Mouse (Mus musculus) spleen, adult 2 months (tissue): ENCODE measurements around the gene Snx19. TPM values are rescaled to one million over a fixed set of nuclear protein-coding genes. Genes with fewer than 3 reads are reported as not detected.

Experiments used
- DNase-seq, 2 experiments: peaks; one replicate each; pipeline versions ENCODE4 v3.0.0 to v3.0.0-alpha.2; 2012 to 2021; ENCODE audit warnings: low spot score in 2 of 2, low read depth in 1 of 2
- H3K27ac ChIP-seq: fragments of 200-500 bp; 2 replicates; pipeline ENCODE4 v1.5.1; 2012; ENCODE audit warnings: low read length, inconsistent platforms; ENCODE audit not compliant: insufficient read depth
- H3K27me3 ChIP-seq: fragments of 200-500 bp; 2 replicates; pipeline ENCODE4 v1.6.1; 2012; ENCODE audit warnings: mild to moderate bottlenecking, moderate library complexity, low read length, inconsistent platforms; ENCODE audit not compliant: control insufficient read depth, insufficient read depth
- H3K36me3 ChIP-seq: fragments of 200-500 bp; 2 replicates; pipeline ENCODE4 v1.6.1; 2012; ENCODE audit warnings: mild to moderate bottlenecking, low read length, inconsistent platforms; ENCODE audit not compliant: control insufficient read depth, insufficient read depth
- H3K4me1 ChIP-seq: fragments of 200-500 bp; 2 replicates; pipeline ENCODE4 v1.6.1; 2011; ENCODE audit warnings: inconsistent platforms; ENCODE audit not compliant: control insufficient read depth, insufficient read depth, insufficient read length
- H3K4me3 ChIP-seq: fragments of 200-500 bp; 2 replicates; pipeline ENCODE4 v1.5.1; 2011; ENCODE audit warnings: mild to moderate bottlenecking, inconsistent platforms; ENCODE audit not compliant: insufficient read depth, insufficient read length; ENCODE audit errors: extremely low read depth
- CTCF ChIP-seq: fragments of 200-500 bp; IDR thresholded peaks from 2 replicates; pipeline ENCODE4 v1.5.1; 2011; ENCODE audit warnings: mild to moderate bottlenecking, inconsistent platforms; ENCODE audit not compliant: insufficient read depth, insufficient read length, insufficient replicate concordance; ENCODE audit errors: extremely low read depth
- POLR2A ChIP-seq: fragments of 200-500 bp; IDR thresholded peaks from 2 replicates; pipeline ENCODE4 v1.6.1; 2011; ENCODE audit warnings: low read depth, low read length, inconsistent platforms
- WGBS: fragments of 180-500 bp; shearing (Covaris S2); methylation state at CpG from one replicate; pipeline ENCODE4 v1.1.7; 2018; 5-methylcytosine and 5-hydroxymethylcytosine counted together
- polyA plus RNA-seq: library from polyadenylated mRNA; depleted of rRNA; stranded (reverse); fragments of >200 nt; gene quantifications from 2 replicates; pipeline ENCODE4 v1.2.3, GENCODE M21; 2012

Snx19 gene
- polyA plus RNA-seq, 1 experiment: 7.0 TPM

DNA sequence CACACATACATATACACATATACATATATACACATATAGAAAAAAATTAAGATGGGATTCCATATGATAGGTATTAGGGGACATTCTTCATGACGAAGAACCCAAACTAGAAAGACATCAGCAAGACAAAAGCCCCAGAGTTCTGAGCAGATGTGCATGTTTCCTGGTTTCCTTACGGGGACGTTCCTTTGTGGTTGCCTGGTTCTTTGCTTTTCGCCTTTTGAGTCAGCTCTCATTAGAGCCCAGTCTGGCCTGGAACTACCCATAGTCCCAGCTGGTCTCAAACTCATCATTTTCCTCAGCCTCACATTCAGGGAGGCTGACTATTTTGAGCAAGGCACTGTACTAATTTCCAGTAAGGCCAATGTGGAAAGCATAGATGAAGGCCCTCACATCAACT, 7.0 kb downstream of the Snx19 start:
- WGBS: 94% methylated on average over 4 of the region's 4 CpGs
- H3K36me3 ChIP-seq: peaks cover 34% of the 10 kb centered on the region
- TF ChIP-seq POLR2A (no peak), CTCF (no peak)
- H3K4me3 ChIP-seq: no peak overlapping the region
- no peaks in the 10 kb centered on the region for H3K4me1 ChIP-seq
- H3K27me3 ChIP-seq: no peaks in the 10 kb centered on the region
- DNase-seq: no peak
- H3K27ac ChIP-seq: no peak overlapping the region

DNA sequence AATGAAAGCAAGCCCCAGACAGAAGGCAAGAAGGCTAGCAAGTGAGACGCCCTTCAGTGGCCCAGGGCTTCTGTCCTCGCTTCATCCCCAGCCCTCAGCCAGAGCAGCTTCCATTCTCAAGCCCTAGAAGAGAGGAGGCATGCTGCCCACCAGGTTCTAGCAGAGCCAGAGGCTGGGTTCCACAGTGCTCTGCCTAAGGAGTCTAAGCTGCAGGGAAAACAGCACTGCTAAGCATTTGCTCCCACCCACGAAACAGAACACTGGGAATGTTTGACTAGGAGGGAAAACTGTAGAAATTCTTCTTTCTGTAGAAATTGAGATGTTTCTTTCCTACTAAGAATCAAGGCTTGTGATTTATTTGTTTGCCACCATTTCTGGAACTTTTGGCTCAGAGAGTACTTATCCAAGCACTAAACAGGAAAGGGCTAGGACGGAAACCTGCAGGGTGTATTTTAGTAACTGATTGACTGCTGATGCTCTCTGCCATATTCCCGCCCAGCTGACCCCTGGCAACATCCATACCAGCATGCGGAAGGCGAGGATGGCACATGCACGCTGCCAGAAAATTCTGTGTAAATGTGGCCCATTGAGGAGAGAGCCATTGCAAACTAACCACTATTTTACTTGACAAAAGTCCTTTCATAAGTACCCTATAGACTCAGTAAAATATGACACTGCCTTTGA, 9.1 kb downstream of the Snx19 start:
- TF ChIP-seq CTCF: no peak
- TF ChIP-seq POLR2A: no peak
- Histone ChIP-seq H3K4me3 (no peak overlapping the region), H3K27ac (no peak overlapping the region), H3K36me3 (peaks cover 42% of the 10 kb centered on the region), H3K27me3 (no peaks in the 10 kb centered on the region), H3K4me1 (no peaks in the 10 kb centered on the region)
- WGBS: 92% methylated on average over 8 of the region's 8 CpGs
- DNase-seq: no peak

DNA sequence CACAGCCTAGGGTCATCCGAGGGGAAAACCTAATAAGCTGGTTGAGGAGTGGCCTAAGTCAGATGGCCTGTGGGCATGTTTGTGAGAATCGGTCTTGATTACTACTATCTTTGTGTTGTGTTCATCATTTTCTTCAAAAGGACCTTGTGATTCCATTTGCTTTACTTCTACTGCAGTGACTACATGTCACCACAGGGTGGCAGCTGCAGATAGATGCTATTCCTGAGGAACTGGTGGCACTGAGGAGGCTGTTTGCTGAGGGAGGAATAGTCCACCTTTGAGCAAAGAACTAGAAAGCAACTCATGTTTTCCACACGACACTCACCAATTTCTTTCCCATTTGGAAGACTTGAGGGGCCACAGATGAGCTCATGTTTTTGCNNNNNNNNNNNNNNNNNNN, 11.6 kb downstream of the Snx19 start:
- peak in 1 of 2 experiments; percentile 15 for DNase-seq
- no peaks in the 10 kb centered on the region for H3K4me1 ChIP-seq
- H3K27ac ChIP-seq: no peak overlapping the region
- 86% methylated on average over 3 of the region's 3 CpGs for WGBS
- no peaks in the 10 kb centered on the region for H3K27me3 ChIP-seq
- no peak overlapping the region for H3K4me3 ChIP-seq
- peaks cover 32% of the 10 kb centered on the region for H3K36me3 ChIP-seq
- peak; percentile 26; the same call in 1 of the 2 replicates for TF ChIP-seq CTCF
- TF ChIP-seq POLR2A: no peak

DNA sequence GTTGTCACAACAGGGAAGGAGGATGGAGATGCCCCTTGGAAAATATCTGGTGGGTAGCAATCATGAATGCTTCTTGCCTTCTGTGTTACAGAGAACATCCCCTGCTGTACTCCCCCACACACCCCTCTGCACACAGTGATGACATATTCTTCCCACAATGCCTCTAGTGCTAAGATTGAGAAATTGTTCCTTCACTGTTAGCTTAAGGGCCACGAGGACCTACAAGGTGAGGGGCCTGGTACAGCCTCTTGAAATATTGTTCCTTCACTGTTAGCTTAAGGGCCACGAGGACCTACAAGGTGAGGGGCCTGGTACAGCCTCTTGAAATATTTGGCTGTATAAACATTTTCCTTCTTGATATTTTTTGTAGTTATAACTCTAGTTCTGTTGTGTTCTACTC, 14.9 kb downstream of the Snx19 start:
- H3K36me3 ChIP-seq: peaks cover 25% of the 10 kb centered on the region
- TF ChIP-seq CTCF: no peak
- no peak for TF ChIP-seq POLR2A
- 86% methylated on average over 2 of the region's 2 CpGs for WGBS
- no peaks in the 10 kb centered on the region for H3K4me1 ChIP-seq
- no peak for DNase-seq
- H3K4me3 ChIP-seq: no peak overlapping the region
- no peaks in the 10 kb centered on the region for H3K27me3 ChIP-seq
- H3K27ac ChIP-seq: no peak overlapping the region

DNA sequence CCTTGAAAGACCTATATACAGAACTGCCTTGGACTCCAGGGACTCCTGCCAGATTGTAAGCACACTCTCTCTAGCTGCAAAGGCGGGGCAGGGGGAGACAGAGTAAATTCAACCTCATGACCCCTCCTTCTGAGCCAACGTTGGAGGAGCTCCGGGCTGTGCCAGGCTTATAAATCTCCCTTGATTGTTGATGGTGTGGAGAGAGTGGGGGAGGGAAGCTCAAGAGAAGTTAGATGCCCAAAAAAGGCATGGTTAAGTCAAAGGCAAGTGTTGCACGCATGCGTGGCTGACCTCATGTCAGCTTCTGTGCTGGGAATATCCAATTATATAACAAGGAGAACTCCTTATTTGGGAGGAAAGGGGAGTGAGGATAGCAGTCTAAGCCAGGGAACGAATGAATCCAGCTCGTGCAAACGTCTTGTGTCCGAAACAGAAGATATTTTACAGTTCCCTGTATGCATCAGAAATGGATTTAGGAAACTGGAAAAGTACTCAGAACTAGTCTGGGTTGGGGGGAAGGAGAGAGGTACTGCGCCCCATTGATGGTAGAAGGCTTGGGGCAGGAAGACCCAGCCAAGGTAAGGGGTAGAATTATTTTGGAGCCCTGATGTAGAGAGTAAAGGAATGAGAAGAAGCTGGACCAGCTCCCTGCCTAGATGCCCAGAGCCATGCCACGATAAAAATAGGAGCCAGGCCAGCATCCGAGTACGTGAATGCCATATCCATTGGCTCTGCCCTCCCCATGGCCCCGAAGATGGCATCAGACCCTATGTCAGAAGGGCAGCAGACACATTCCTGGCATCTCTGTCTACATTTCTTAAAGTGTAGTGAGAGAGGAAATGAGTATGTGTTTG, 18.6 kb downstream of the Snx19 start:
- Histone ChIP-seq H3K4me1 (no peaks in the 10 kb centered on the region), H3K4me3 (no peak overlapping the region), H3K27ac (no peak overlapping the region; the same call in 1 of the 2 replicates), H3K36me3 (peaks cover 13% of the 10 kb centered on the region), H3K27me3 (no peaks in the 10 kb centered on the region)
- no peak for DNase-seq
- 92% methylated on average over 14 of the region's 14 CpGs for WGBS
- TF ChIP-seq POLR2A (no peak), CTCF (no peak)

DNA sequence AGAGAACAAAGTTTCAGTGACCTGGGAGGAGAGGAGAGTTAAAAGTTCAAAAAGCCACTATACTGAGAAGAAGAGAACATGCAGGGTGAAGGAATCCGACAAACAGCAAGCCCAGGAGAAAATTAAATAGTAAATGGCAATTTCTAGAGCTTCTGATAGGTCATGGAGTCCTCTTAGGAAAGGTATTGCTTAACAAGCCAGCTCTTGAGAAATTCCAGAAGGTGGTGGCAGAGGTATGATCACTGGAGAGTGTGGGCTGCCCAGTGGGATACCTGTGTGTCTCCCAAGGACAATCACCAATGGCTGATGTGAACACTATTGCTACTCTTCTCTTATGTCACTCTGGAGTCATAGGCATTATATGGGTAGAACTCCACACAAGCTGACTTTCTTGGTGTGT, 19.2 kb downstream of the Snx19 start:
- H3K27ac ChIP-seq: no peak overlapping the region

More for the DNA sequence above, 19.2 kb downstream of the Snx19 start:
- H3K4me1 ChIP-seq: no peaks in the 10 kb centered on the region
- TF ChIP-seq POLR2A (no peak), CTCF (no peak)
- H3K36me3 ChIP-seq: peaks cover 16% of the 10 kb centered on the region
- WGBS: 89% methylated on average over 1 of the region's 1 CpGs
- no peak for DNase-seq
- H3K27me3 ChIP-seq: no peaks in the 10 kb centered on the region
- no peak overlapping the region for H3K4me3 ChIP-seq
